Mouse (Mus musculus) myocyte (in vitro differentiated cells): ENCODE data around the gene Slc5a1. TPM values are rescaled to one million over a fixed set of nuclear protein-coding genes. Genes with fewer than 3 reads are reported as not detected.

Experiments
- H3K27me3 ChIP-seq: one replicate; pipeline ENCODE4 v1.6.1; 2011; ENCODE audit not compliant: control insufficient read depth, insufficient read depth, insufficient read length
- H3K36me3 ChIP-seq: one replicate; pipeline ENCODE4 v1.6.1; 2011; ENCODE audit not compliant: control insufficient read depth, insufficient read depth
- H3K4me2 ChIP-seq: one replicate; pipeline ENCODE4 v1.6.1; 2011; ENCODE audit warnings: low read depth, control low read depth
- H3K4me3 ChIP-seq: one replicate; pipeline ENCODE4 v1.5.1; 2011; ENCODE audit warnings: mild to moderate bottlenecking, control low read depth, moderate library complexity
- H3K79me2 ChIP-seq: one replicate; pipeline ENCODE4 v1.6.1; 2011; ENCODE audit not compliant: control insufficient read depth, insufficient read depth
- H3ac ChIP-seq: one replicate; pipeline ENCODE4 v1.6.1; 2011; ENCODE audit not compliant: control insufficient read depth, insufficient read length
- CEBPB ChIP-seq: IDR thresholded peaks from 2 replicates; pipeline ENCODE4 v1.6.1; 2011; ENCODE audit warnings: mild to moderate bottlenecking, moderate library complexity; ENCODE audit not compliant: poor library complexity, insufficient read depth, severe bottlenecking
- E2F4 ChIP-seq: IDR thresholded peaks from one replicate; pipeline ENCODE4 v1.6.1; 2011; ENCODE audit warnings: mild to moderate bottlenecking, control low read depth, moderate library complexity; ENCODE audit not compliant: insufficient read depth
- MAX ChIP-seq: IDR thresholded peaks from one replicate; pipeline ENCODE4 v1.6.1; 2011; ENCODE audit warnings: low read depth, mild to moderate bottlenecking, control low read depth
- MYOD1 ChIP-seq, 3 experiments: IDR thresholded peaks; one replicate each; pipeline ENCODE4 v1.6.1; 2011; ENCODE audit warnings: control low read depth in 2 of 3, low read depth in 2 of 3, mild to moderate bottlenecking in 2 of 3, moderate library complexity in 1 of 3; ENCODE audit not compliant: insufficient read length in 2 of 3, control insufficient read depth in 1 of 3
- MYOG ChIP-seq, 3 experiments: IDR thresholded peaks; one replicate each; pipeline ENCODE4 v1.6.1; 2011; ENCODE audit warnings: control low read depth in 2 of 3, low read depth in 2 of 3, mild to moderate bottlenecking in 2 of 3; ENCODE audit not compliant: insufficient read length in 2 of 3, control insufficient read depth in 1 of 3, insufficient read depth in 1 of 3
- POLR2A ChIP-seq: IDR thresholded peaks from one replicate; pipeline ENCODE4 v1.6.1; 2011; ENCODE audit warnings: low read depth, mild to moderate bottlenecking, control low read depth, moderate library complexity; ENCODE audit not compliant: insufficient read length
- POLR2AphosphoS2 ChIP-seq: IDR thresholded peaks from one replicate; pipeline ENCODE4 v1.6.1; 2011; ENCODE audit warnings: low read depth, control low read depth; ENCODE audit not compliant: insufficient read length
- REST ChIP-seq: IDR thresholded peaks from one replicate; pipeline ENCODE4 v1.6.1; 2011; ENCODE audit warnings: mild to moderate bottlenecking, control low read depth, moderate library complexity; ENCODE audit not compliant: insufficient read depth, insufficient read length
- SRF ChIP-seq: IDR thresholded peaks from one replicate; pipeline ENCODE4 v1.6.1; 2011; ENCODE audit warnings: low read depth; ENCODE audit not compliant: control insufficient read depth, insufficient read length
- TCF12 ChIP-seq: IDR thresholded peaks from one replicate; pipeline ENCODE4 v1.6.1; 2011; ENCODE audit warnings: mild to moderate bottlenecking, control low read depth; ENCODE audit not compliant: poor library complexity, insufficient read depth, severe bottlenecking
- TCF3 ChIP-seq: IDR thresholded peaks from one replicate; pipeline ENCODE4 v1.6.1; 2011; ENCODE audit warnings: low read depth, control low read depth; ENCODE audit not compliant: insufficient read length
- USF1 ChIP-seq: IDR thresholded peaks from one replicate; pipeline ENCODE4 v1.6.1; 2011; ENCODE audit warnings: low read depth, mild to moderate bottlenecking, control low read depth, moderate library complexity
- polyA plus RNA-seq: library from polyadenylated mRNA; unstranded; fragments of >200 nt; fragmentation: generic; extraction: Trizol; gene quantifications from one replicate; pipeline ENCODE4 v1.2.1, GENCODE M21; 2012; ENCODE audit warnings: missing spikeins

Gene Slc5a1
- polyA plus RNA-seq, 1 experiment, result not detected

GRCm38 (mm10) chr5:33200071-33200470 is 96.1 kb downstream of the Slc5a1 start:
- Histone ChIP-seq H3K4me3 (no peak overlapping the region), H3ac (no peak overlapping the region), H3K4me2 (no peak overlapping the region), H3K79me2 (no peaks in the 10 kb centered on the region), H3K27me3 (peaks cover 49% of the 10 kb centered on the region), H3K36me3 (no peaks in the 10 kb centered on the region)
- TF ChIP-seq POLR2A (no peak), TCF3 (no peak)

GRCm38 (mm10) chr5:33201697-33202096 is 97.7 kb downstream of the Slc5a1 start:
- TF ChIP-seq POLR2AphosphoS2 (no peak), CEBPB (no peak), TCF12 (no peak), REST (no peak), TCF3 (no peak), E2F4 (no peak), MAX (no peak), USF1 (no peak), MYOG (IDR thresholded peaks at IDR 0.05; ENCODE audit: control insufficient read depth in 1 of 3, insufficient read depth in 1 of 3, insufficient read length in 2 of 3, low read depth in 2 of 3) (no peak), SRF (no peak), POLR2A (no peak), MYOD1 (IDR thresholded peaks at IDR 0.05; ENCODE audit: control insufficient read depth in 1 of 3, insufficient read length in 2 of 3, low read depth in 2 of 3) (no peak)
- H3K27me3 ChIP-seq, result peaks cover 37% of the 10 kb centered on the region

GRCm38 (mm10) chr5:33202516-33203170 is 98.6 kb downstream of the Slc5a1 start:
- Histone ChIP-seq H3K4me3 (no peak overlapping the region), H3K27me3 (peaks cover 27% of the 10 kb centered on the region), H3K36me3 (no peaks in the 10 kb centered on the region), H3K4me2 (no peak overlapping the region), H3ac (no peak overlapping the region), H3K79me2 (no peaks in the 10 kb centered on the region)
- TF ChIP-seq USF1 (no peak), SRF (no peak), CEBPB (0 out of 2 replicates have a peak, but pooled peaks have one; percentile 16), TCF3 (no peak), MYOD1 (IDR thresholded peaks at IDR 0.05; ENCODE audit: control insufficient read depth in 1 of 3, insufficient read length in 2 of 3, low read depth in 2 of 3) (no peak)

More at GRCm38 (mm10) chr5:33201697-33202096, 97.7 kb downstream of the Slc5a1 start:
- Histone ChIP-seq H3ac (no peak overlapping the region), H3K4me2 (no peak overlapping the region), H3K4me3 (no peak overlapping the region), H3K79me2 (no peaks in the 10 kb centered on the region), H3K36me3 (no peaks in the 10 kb centered on the region)

- H3K36me3 ChIP-seq, result no peaks in the 10 kb centered on the region
- peak overlapping the region; percentile 1 for H3K4me3 ChIP-seq
- H3K79me2 ChIP-seq, result no peaks in the 10 kb centered on the region
- no peak overlapping the region for H3ac ChIP-seq
- TF ChIP-seq MYOG (IDR thresholded peaks at IDR 0.05; ENCODE audit: control insufficient read depth in 1 of 3, insufficient read depth in 1 of 3, insufficient read length in 2 of 3, low read depth in 2 of 3) (no peak), MAX (no peak), MYOD1 (IDR thresholded peaks at IDR 0.05; ENCODE audit: control insufficient read depth in 1 of 3, insufficient read length in 2 of 3, low read depth in 2 of 3) (no peak), SRF (no peak), CEBPB (no peak), E2F4 (no peak), POLR2A (no peak)
- peaks cover 24% of the 10 kb centered on the region for H3K27me3 ChIP-seq
- no peak overlapping the region for H3K4me2 ChIP-seq
Observed at GRCm38 (mm10) chr5:33203171-33203565, 99.1 kb downstream of the Slc5a1 start.

- TF ChIP-seq MAX (peak; percentile 21), USF1 (no peak)
- Histone ChIP-seq H3K27me3 (peaks cover 18% of the 10 kb centered on the region), H3K4me2 (peak overlapping the region; percentile 99), H3K4me3 (peak overlapping the region; percentile 1), H3K36me3 (no peaks in the 10 kb centered on the region), H3ac (no peak overlapping the region), H3K79me2 (no peaks in the 10 kb centered on the region)
Observed at GRCm38 (mm10) chr5:33203691-33204242, 99.7 kb downstream of the Slc5a1 start.

DNA sequence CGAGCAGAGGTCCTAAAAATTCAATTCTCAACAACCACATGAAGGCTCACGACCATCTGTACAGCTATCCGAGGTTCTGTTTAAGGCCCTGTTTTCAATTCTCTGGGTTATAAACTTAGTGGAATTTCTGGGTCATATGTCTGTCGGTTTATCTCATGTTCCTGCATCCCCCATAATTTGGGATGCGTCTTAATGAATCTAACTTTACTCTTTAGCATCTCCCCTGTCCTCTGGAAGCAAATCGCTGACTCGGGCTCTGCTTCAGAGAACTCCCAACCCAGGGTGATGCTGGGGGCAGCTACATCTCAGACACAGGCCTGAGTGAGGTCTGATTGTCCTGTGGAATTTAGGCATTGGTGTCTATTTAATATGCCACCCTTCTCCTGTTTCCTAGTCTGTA is 100.3 kb downstream of the Slc5a1 start:
- H3K27me3 ChIP-seq, result peaks cover 17% of the 10 kb centered on the region
- peak overlapping the region; percentile 1 for H3K4me3 ChIP-seq
- TF ChIP-seq POLR2A (no peak), CEBPB (no peak), SRF (no peak)
- peak overlapping the region; percentile 99 for H3K4me2 ChIP-seq
- no peaks in the 10 kb centered on the region for H3K36me3 ChIP-seq
- no peak overlapping the region for H3ac ChIP-seq
- no peaks in the 10 kb centered on the region for H3K79me2 ChIP-seq
